Mouse (Mus musculus) macrophage (primary cell): ENCODE data around the gene Anapc15. TPM values are rescaled to one million over a fixed set of nuclear protein-coding genes. Genes with fewer than 3 reads are reported as not detected.

Source experiments
- H3K27ac ChIP-seq: fragments of 350-480 bp; formaldehyde crosslinking; 2 replicates; pipeline ENCODE4 v1.9.0; 2021
- H3K36me3 ChIP-seq: fragments of 350-480 bp; formaldehyde crosslinking; 2 replicates; pipeline ENCODE4 v1.9.0; 2021; ENCODE audit errors: inconsistent target
- H3K4me3 ChIP-seq: fragments of 350-480 bp; formaldehyde crosslinking; 2 replicates; pipeline ENCODE4 v1.9.0; 2021; ENCODE audit errors: inconsistent target
- H3K79me2 ChIP-seq: fragments of 350-480 bp; formaldehyde crosslinking; 2 replicates; pipeline ENCODE4 v1.9.0; 2021; ENCODE audit errors: inconsistent target
- WGBS: methylation state at CpG from one replicate; pipeline ENCODE4 v1.1.7; 2026; ENCODE audit warnings: inconsistent platforms; ENCODE audit not compliant: missing documents; 5-methylcytosine and 5-hydroxymethylcytosine counted together
- polyA plus RNA-seq: library from polyadenylated mRNA; stranded (reverse); fragments of 250-400 nt; gene quantifications from 3 replicates; pipeline ENCODE4 v1.2.4, GENCODE M21; 2018; ENCODE audit warnings: inconsistent platforms

Anapc15 gene
- polyA plus RNA-seq, 1 experiment from 2014 or later: 104 TPM

- WGBS: 90% methylated on average over 11 of the region's 11 CpGs
- H3K79me2 ChIP-seq: no peaks in the 10 kb centered on the region
- no peaks in the 10 kb centered on the region for H3K36me3 ChIP-seq
- no peak overlapping the region for H3K4me3 ChIP-seq
- H3K27ac ChIP-seq: no peak overlapping the region
These were observed 3.2 kb downstream of the Anapc15 start for GRCm38 (mm10) chr7:101866491-101867265.

GRCm38 (mm10) chr7:101867482-101867881, 4.0 kb downstream of the Anapc15 start:
- Histone ChIP-seq H3K4me3 (no peak overlapping the region), H3K36me3 (no peaks in the 10 kb centered on the region), H3K27ac (no peak overlapping the region), H3K79me2 (no peaks in the 10 kb centered on the region; the same call in 1 of the 2 replicates)
- WGBS: 100% methylated on average over 1 of the region's 4 CpGs

GRCm38 (mm10) chr7:101868241-101869162, 5.0 kb downstream of the Anapc15 start:
- Histone ChIP-seq H3K4me3 (no peak overlapping the region), H3K27ac (no peak overlapping the region), H3K79me2 (no peaks in the 10 kb centered on the region; the same call in 1 of the 2 replicates), H3K36me3 (no peaks in the 10 kb centered on the region)
- WGBS: 95% methylated on average over 13 of the region's 13 CpGs

- Histone ChIP-seq H3K27ac (no peak overlapping the region), H3K36me3 (no peaks in the 10 kb centered on the region), H3K4me3 (no peak overlapping the region), H3K79me2 (no peaks in the 10 kb centered on the region; the same call in 1 of the 2 replicates)
- 93% methylated on average over 7 of the region's 7 CpGs for WGBS
These were observed 5.6 kb downstream of the Anapc15 start for GRCm38 (mm10) chr7:101869163-101869500.

GRCm38 (mm10) chr7:101870629-101871028, 7.1 kb downstream of the Anapc15 start, which contains the start of gene Folr1:
Folr1 (minus strand) TSS chr7:101870788.
- 88% methylated on average over 2 of the region's 2 CpGs for WGBS
- Histone ChIP-seq H3K79me2 (no peaks in the 10 kb centered on the region; the same call in 1 of the 2 replicates), H3K4me3 (peak within 1 kb of the TSS; percentile 7; the same call in 1 of the 2 replicates), H3K27ac (peak within 1 kb of the TSS; percentile 66), H3K36me3 (no peaks in the 10 kb centered on the region)

- 87% methylated on average over 3 of the region's 3 CpGs for WGBS
These were observed 7.8 kb downstream of the Anapc15 start for GRCm38 (mm10) chr7:101871296-101871695.

GRCm38 (mm10) chr7:101875978-101876377, 12.5 kb downstream of the Anapc15 start:
- 100% methylated on average over 1 of the region's 1 CpGs for WGBS
- H3K79me2 ChIP-seq: no peaks in the 10 kb centered on the region; the same call in 1 of the 2 replicates
- H3K36me3 ChIP-seq: peaks cover under 1% of the 10 kb centered on the region; the same call in 1 of the 2 replicates
- no peak overlapping the region for H3K4me3 ChIP-seq
- no peak overlapping the region for H3K27ac ChIP-seq

More at GRCm38 (mm10) chr7:101871296-101871695, 7.8 kb downstream of the Anapc15 start:
- Histone ChIP-seq H3K79me2 (no peaks in the 10 kb centered on the region; the same call in 1 of the 2 replicates), H3K27ac (peak overlapping the region; percentile 66), H3K4me3 (peak overlapping the region; percentile 7; the same call in 1 of the 2 replicates), H3K36me3 (no peaks in the 10 kb centered on the region)

GRCm38 (mm10) chr7:101880855-101881254, 17.3 kb downstream of the Anapc15 start:
- Histone ChIP-seq H3K36me3 (peaks cover 37% of the 10 kb centered on the region; the same call in 1 of the 2 replicates), H3K4me3 (no peak overlapping the region), H3K27ac (no peak overlapping the region), H3K79me2 (no peaks in the 10 kb centered on the region)
- 59% methylated on average over 4 of the region's 4 CpGs for WGBS

- H3K4me3 ChIP-seq: no peak overlapping the region
- H3K36me3 ChIP-seq: peaks cover 42% of the 10 kb centered on the region; the same call in 1 of the 2 replicates
- H3K27ac ChIP-seq: no peak overlapping the region
- 91% methylated on average over 9 of the region's 9 CpGs for WGBS
- H3K79me2 ChIP-seq: no peaks in the 10 kb centered on the region
These were observed 19.1 kb downstream of the Anapc15 start for GRCm38 (mm10) chr7:101882413-101883154.

- Histone ChIP-seq H3K27ac (no peak overlapping the region), H3K4me3 (no peak overlapping the region), H3K36me3 (peaks cover 42% of the 10 kb centered on the region; the same call in 1 of the 2 replicates), H3K79me2 (no peaks in the 10 kb centered on the region)
- 83% methylated on average over 1 of the region's 4 CpGs for WGBS
These were observed 20.6 kb downstream of the Anapc15 start for GRCm38 (mm10) chr7:101884160-101884559.

- Histone ChIP-seq H3K79me2 (no peaks in the 10 kb centered on the region), H3K27ac (no peak overlapping the region), H3K4me3 (no peak overlapping the region), H3K36me3 (peaks cover 39% of the 10 kb centered on the region; the same call in 1 of the 2 replicates)
- WGBS: 92% methylated on average over 6 of the region's 6 CpGs
These were observed 22.8 kb downstream of the Anapc15 start for GRCm38 (mm10) chr7:101886274-101886673.

GRCm38 (mm10) chr7:101888460-101888859, 24.9 kb downstream of the Anapc15 start:
- Histone ChIP-seq H3K27ac (no peak overlapping the region), H3K36me3 (peaks cover 23% of the 10 kb centered on the region; the same call in 1 of the 2 replicates), H3K79me2 (no peaks in the 10 kb centered on the region), H3K4me3 (no peak overlapping the region)
- 92% methylated on average over 4 of the region's 4 CpGs for WGBS

GRCm38 (mm10) chr7:101895695-101896094, 32.2 kb downstream of the Anapc15 start:
- H3K36me3 ChIP-seq: no peaks in the 10 kb centered on the region
- 51% methylated on average over 8 of the region's 9 CpGs for WGBS
- H3K4me3 ChIP-seq: peak overlapping the region; percentile 61
- H3K79me2 ChIP-seq: peaks cover 7% of the 10 kb centered on the region; the same call in 1 of the 2 replicates
- H3K27ac ChIP-seq: peak overlapping the region; percentile 97
